Mouse (Mus musculus) layer of hippocampus, adult 2 months (tissue): ENCODE measurements at regions not wholly inside any gene's neighbourhood (a gene's known extent, or its start where the extent isn't known, plus 50 kb on each side); places are given as distances from the start of the nearest gene placed in this dataset.

ENCODE experiments used
- DNase-seq, 2 experiments: peaks; one replicate each; pipeline ENCODE4 v3.0.0; 2022; ENCODE audit warnings: low spot score in 2 of 2
- H3K27ac ChIP-seq: fragments of 200-600 bp; 2 replicates; pipeline ENCODE4 v1.8.1; 2022
- H3K4me3 ChIP-seq: fragments of 200-600 bp; 2 replicates; pipeline ENCODE4 v1.8.1; 2022; ENCODE audit warnings: mild to moderate bottlenecking
- CTCF ChIP-seq: fragments of 200-600 bp; conservative IDR thresholded peaks from 2 replicates; pipeline ENCODE4 v1.8.1; 2022; ENCODE audit warnings: antibody characterized with exemption, mild to moderate bottlenecking, moderate library complexity

- no peak overlapping the region for H3K4me3 ChIP-seq
- H3K27ac ChIP-seq, result no peak overlapping the region
- TF ChIP-seq CTCF, result no peak
- no peak for DNase-seq
Observed at GRCm38 (mm10) chr9:47460241-47460640, 69.7 kb upstream of the Cadm1 start.

DNA sequence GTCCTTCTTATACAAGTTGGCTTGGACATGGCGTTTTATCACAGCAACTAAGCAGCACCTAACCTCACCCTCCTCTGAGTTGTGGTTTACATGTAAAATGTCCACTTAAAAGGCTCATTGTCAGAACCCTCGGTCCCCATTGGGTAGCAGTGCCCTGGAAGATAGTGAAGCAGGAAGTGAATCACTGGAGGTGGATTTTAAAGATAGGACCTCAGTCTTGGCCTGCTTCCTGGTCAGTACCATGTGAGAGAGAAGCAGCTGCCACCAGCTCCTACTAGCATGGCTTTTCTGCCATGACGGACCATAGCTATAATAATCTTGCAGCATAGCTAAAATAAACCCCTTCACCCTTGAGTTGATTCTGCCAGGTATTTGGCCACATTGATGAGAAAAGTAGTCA, 68.1 kb upstream of the Cadm1 start:
- TF ChIP-seq CTCF, result no peak
- Histone ChIP-seq H3K27ac (no peak overlapping the region), H3K4me3 (no peak overlapping the region)
- no peak for DNase-seq

DNA sequence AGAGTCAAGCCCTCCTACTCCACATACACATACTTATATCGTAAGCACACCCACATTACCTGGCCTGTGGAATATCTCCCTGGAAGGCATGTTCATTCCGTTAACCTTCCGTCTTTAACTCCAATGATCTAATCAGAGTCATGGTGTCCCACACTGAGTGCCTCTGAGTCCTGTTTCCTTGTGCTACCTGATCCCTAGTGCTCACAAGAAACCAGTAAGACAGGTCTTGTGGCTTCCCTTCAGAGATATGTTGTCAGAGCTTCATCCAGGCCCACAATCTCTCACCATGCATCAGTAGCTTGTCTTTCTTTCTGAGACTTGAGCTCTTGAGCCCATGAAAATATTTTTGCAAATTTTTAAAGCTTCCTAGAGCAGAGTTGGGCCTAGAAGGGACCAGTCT, 63.2 kb upstream of the Cadm1 start:
- H3K27ac ChIP-seq, result no peak overlapping the region
- TF ChIP-seq CTCF, result no peak
- no peak overlapping the region for H3K4me3 ChIP-seq
- no peak for DNase-seq

- no peak for DNase-seq
- Histone ChIP-seq H3K27ac (no peak overlapping the region), H3K4me3 (no peak overlapping the region)
- TF ChIP-seq CTCF, result no peak
Observed at GRCm38 (mm10) chr9:47467815-47468214, 62.2 kb upstream of the Cadm1 start.

DNA sequence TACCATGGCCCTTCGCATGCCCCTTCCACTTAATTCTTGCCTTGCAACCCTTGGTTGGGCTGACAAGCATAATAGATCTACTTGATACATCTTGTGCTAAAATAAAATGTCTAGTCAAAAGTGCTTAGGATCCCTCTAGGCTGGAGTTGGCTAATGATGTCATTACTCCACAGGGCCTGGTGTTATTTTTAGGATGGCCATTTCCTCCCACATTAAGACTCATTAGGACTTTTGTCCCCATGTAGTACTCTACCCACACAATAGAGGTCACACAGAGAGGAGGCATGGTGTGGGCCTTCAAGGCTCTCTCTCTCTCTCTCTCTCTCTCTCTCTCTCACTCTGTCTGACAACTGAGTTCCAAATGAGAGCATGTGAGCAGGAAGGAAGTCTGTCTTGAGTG, 60.4 kb upstream of the Cadm1 start:
- DNase-seq, result no peak
- H3K4me3 ChIP-seq, result no peak overlapping the region

GRCm38 (mm10) chr9:47470741-47471140, 59.2 kb upstream of the Cadm1 start:
- no peak for TF ChIP-seq CTCF
- Histone ChIP-seq H3K27ac (no peak overlapping the region), H3K4me3 (no peak overlapping the region)
- no peak for DNase-seq

More for the DNA sequence above, 60.4 kb upstream of the Cadm1 start:
- TF ChIP-seq CTCF, result no peak
- no peak overlapping the region for H3K27ac ChIP-seq

DNA sequence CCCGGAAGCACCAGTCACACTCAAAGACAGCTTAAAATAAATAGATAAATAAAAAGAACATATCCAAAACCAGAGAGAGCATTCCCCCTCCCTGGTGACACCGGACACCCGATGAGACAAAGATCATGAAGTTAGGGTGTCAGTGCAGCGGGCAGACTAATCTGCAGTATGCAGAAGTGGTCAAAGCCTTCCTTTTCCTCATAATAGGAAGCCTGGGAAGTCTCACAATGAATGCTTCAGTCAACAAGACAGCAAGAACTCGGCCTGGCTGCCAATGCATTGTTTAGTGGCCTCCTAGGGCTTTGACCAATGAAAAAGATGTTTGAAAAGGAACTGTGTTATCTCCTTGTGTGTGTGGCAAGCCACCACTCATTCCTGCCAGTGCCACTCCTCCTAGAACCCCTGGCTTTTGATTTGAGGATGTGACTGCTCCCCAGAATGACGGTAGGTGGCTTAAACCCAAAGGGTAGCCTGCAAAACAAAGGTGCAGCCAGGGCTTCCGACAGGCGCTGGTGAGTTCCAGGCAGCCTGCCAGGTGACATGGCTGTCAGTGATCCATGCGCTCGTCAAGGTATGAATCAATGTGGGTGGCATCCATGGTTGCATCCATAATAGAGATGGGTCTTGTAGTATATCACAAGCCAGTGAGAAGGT, 58.1 kb upstream of the Cadm1 start:
- no peak for DNase-seq
- Histone ChIP-seq H3K27ac (no peak overlapping the region), H3K4me3 (no peak overlapping the region)
- no peak for TF ChIP-seq CTCF

- no peak for TF ChIP-seq CTCF
- Histone ChIP-seq H3K4me3 (no peak overlapping the region), H3K27ac (no peak overlapping the region)
- no peak for DNase-seq
Observed at GRCm38 (mm10) chr9:47473776-47474365, 56.1 kb upstream of the Cadm1 start.

DNA sequence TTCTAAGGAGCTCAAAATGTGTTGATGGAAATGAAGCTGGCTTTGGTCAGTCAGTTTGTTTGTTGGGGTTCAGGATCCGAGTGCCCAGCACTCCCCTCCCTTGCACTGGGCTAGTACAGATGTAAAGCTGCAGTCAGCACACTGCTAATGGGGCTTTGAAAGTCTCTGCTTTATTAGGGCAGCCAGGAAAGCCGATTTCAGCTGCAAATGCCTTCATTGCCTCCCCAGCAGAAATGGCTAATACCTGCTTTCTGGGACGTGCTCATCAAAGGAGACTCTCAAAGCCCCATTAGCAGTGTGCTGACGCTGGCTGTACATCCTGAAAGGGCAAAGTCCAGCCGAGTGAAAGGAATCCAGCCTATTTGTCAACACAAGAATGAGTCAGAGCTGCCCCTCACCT, 55.2 kb upstream of the Cadm1 start:
- H3K27ac ChIP-seq, result no peak overlapping the region
- no peak for DNase-seq

GRCm38 (mm10) chr9:47477889-47478288, 52.1 kb upstream of the Cadm1 start:
- no peak for TF ChIP-seq CTCF
- Histone ChIP-seq H3K27ac (no peak overlapping the region), H3K4me3 (no peak overlapping the region)
- DNase-seq, result no peak

More for the DNA sequence above, 55.2 kb upstream of the Cadm1 start:
- no peak overlapping the region for H3K4me3 ChIP-seq
- TF ChIP-seq CTCF, result no peak
